Mouse (Mus musculus) brain, adult 10 weeks (tissue): ENCODE results near the gene Syngr4. TPM values are rescaled to one million over a fixed set of nuclear protein-coding genes. Genes with fewer than 3 reads are reported as not detected.

Experiments
- polyA plus RNA-seq: library from polyadenylated mRNA; stranded (reverse); fragments of 350-450 nt; fragmentation: Illumina TruSeq; extraction: RNeasy Lipid Tissue Mini Kit (QIAGEN cat#74804); gene quantifications from one replicate; pipeline ENCODE4 v1.2.3, GENCODE M21; 2015; ENCODE audit warnings: low read depth, low replicate concordance

Gene Syngr4
- not detected for polyA plus RNA-seq

GRCm38 (mm10) chr7:45896517-45897257 lies at the start of gene Syngr4, which contains the start of gene Tmem143:
Gene Syngr4, minus strand, starts transcription at chr7:45896714.
Gene Tmem143, plus strand, starts transcription at chr7:45896941.

GRCm38 (mm10) chr7:45923762-45924428 lies 27.4 kb upstream of the Syngr4 start, which contains the start of gene Ccdc114:
Gene Ccdc114, plus strand, starts transcription at chr7:45924072.

GRCm38 (mm10) chr7:45921242-45921621 lies 24.7 kb upstream of the Syngr4 start, which contains the start of gene Emp3:
Gene Emp3, minus strand, starts transcription at chr7:45921404.

GRCm38 (mm10) chr7:45878278-45878677 lies 18.2 kb downstream of the Syngr4 start, which contains the start of gene Grin2d:
Gene Grin2d, minus strand, starts transcription at chr7:45878378.

DNA sequence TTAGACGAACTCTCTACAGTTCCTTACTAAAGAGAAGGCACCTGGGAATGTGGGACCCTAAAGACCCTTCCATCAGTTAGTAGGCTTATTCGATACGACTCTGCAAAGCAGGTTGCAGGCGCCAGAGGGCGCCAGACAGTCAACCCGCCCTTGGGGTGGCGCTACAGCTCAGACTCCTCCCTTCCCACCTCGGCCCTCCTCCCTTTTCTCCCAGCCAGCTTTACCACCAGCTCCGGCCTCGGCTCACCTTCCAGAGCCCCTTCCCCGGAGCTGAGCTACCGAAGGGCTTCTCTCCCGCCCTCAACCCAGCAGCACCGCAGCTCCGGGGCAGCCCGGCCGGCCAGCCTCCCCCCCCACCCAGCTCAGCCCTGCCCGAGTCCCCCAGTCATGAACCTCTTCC lies 23.9 kb downstream of the Syngr4 start, which contains the start of gene Kdelr1:
Kdelr1 (plus strand) TSS at position 149 of the 400 bp plus-strand sequence.

Other genes with a start within 250 kb of the Syngr4 start
- gene Fut2, start 230.3 kb downstream of the Syngr4 start, polyA plus RNA-seq: 0.31 TPM
- 5.4 TPM for gene Ntn5, start 212.7 kb downstream of the Syngr4 start, polyA plus RNA-seq
- gene Sec1, start 202.3 kb downstream of the Syngr4 start, polyA plus RNA-seq: 1.1 TPM
- gene Car11, start 196.9 kb downstream of the Syngr4 start, polyA plus RNA-seq: 234 TPM
- gene Dbp, start 191.6 kb downstream of the Syngr4 start, polyA plus RNA-seq: 80.7 TPM
- 458 TPM for gene Rpl18, start 181.3 kb downstream of the Syngr4 start, polyA plus RNA-seq
- gene Sphk2, start 178.7 kb downstream of the Syngr4 start, polyA plus RNA-seq: 18.2 TPM
- not detected for gene Fam83e, start 175.5 kb downstream of the Syngr4 start, polyA plus RNA-seq
- gene Spaca4, start 170.9 kb downstream of the Syngr4 start, polyA plus RNA-seq: not detected
- gene Lmtk3, start 113.0 kb downstream of the Syngr4 start, polyA plus RNA-seq: 101 TPM
- gene Sult2b1, start 112.0 kb downstream of the Syngr4 start, polyA plus RNA-seq: 17.1 TPM
- 173 TPM for gene Cyth2, start 82.1 kb downstream of the Syngr4 start, polyA plus RNA-seq
- gene Kcnj14, start 71.9 kb downstream of the Syngr4 start, polyA plus RNA-seq: 2.9 TPM
- 15.6 TPM for gene Grwd1, start 65.8 kb downstream of the Syngr4 start, polyA plus RNA-seq
- 88.2 TPM for gene Kdelr1, start 23.9 kb downstream of the Syngr4 start, polyA plus RNA-seq
- gene Grin2d, start 18.3 kb downstream of the Syngr4 start, polyA plus RNA-seq: 7.3 TPM
- gene Tmem143, start 227 bp upstream of the Syngr4 start, polyA plus RNA-seq: 23.1 TPM
- gene Emp3, start 24.7 kb upstream of the Syngr4 start, polyA plus RNA-seq: 3.6 TPM
- 2.9 TPM for gene Ccdc114, start 27.4 kb upstream of the Syngr4 start, polyA plus RNA-seq
- gene Abcc6, start 133.6 kb upstream of the Syngr4 start, polyA plus RNA-seq: 1.2 TPM
- gene Nomo1, start 137.0 kb upstream of the Syngr4 start, polyA plus RNA-seq: 68.6 TPM
- gene Kcnj11, start 204.1 kb upstream of the Syngr4 start, polyA plus RNA-seq: 34.7 TPM